Mouse (Mus musculus): ENCODE measurements around the gene Adam10.

DNA sequence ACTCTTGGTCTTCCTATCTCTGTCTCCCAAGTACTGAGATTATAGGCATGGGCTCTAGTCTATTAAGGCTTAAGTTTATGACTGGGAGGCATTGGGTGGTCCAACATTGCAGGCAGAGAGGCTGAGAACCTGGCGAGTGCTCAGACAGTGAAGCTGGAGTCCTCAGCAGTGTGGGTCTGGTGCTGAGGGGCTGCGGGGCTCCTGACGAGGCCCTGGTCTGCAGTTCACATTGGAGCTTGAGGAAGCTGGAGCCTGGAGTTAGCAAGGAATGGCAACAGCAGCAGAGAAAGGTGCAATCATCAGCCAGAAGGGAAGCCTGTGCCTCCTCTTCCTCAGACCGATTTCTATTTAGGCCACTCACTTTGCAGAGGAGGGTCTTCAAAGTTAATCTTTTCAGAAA lies 13.9 kb upstream of the Adam10 start:
- no peak for TF ChIP-seq CTCF (IDR thresholded peaks at IDR 0.05; ENCODE audit: control insufficient read depth, insufficient read depth, insufficient replicate concordance, low read depth, low read length)
- TF ChIP-seq POLR2A (IDR thresholded peaks at IDR 0.05; ENCODE audit: control insufficient read depth, low read depth, low read length): no peak

All from testis, adult 2 months (tissue).